Mouse (Mus musculus) right cerebral cortex, adult 2 months (tissue): ENCODE measurements around the gene Ugt2a1.
"Not testable (repeated sequence)": the region's sequence is repeated elsewhere in the genome, so short reads cannot be mapped to it uniquely, and the experiment has no call there.

Experiments used
- DNase-seq, 2 experiments: peaks; one replicate each; pipeline ENCODE4 v3.0.0; 2021 to 2022; ENCODE audit warnings: low spot score in 2 of 2

Gene Ugt2a1

GRCm38 (mm10) chr5:87490771-87491170 lies at the start of gene Ugt2a1:
Gene Ugt2a1, minus strand, starts transcription at chr5:87490871.
- DNase-seq: no peak

- no peak for DNase-seq
These were observed 47.4 kb upstream of the Ugt2a1 start, which contains the start of gene Sult1b1 for GRCm38 (mm10) chr5:87538111-87538510. Gene Sult1b1, minus strand, starts transcription at chr5:87538195.

GRCm38 (mm10) chr5:87535994-87536644 lies 45.4 kb upstream of the Ugt2a1 start:
- no peak for DNase-seq

GRCm38 (mm10) chr5:87532288-87532687 lies 41.6 kb upstream of the Ugt2a1 start:
- no peak for DNase-seq

GRCm38 (mm10) chr5:87523561-87523960 lies 32.9 kb upstream of the Ugt2a1 start:
- not testable (repeated sequence) for DNase-seq

- DNase-seq: no peak
These were observed 15.2 kb upstream of the Ugt2a1 start for GRCm38 (mm10) chr5:87505776-87506458.

GRCm38 (mm10) chr5:87502687-87503086 lies 12.0 kb upstream of the Ugt2a1 start:
- no peak for DNase-seq

GRCm38 (mm10) chr5:87499341-87499740 lies 8.7 kb upstream of the Ugt2a1 start:
- DNase-seq: no peak

GRCm38 (mm10) chr5:87498936-87499335 lies 8.3 kb upstream of the Ugt2a1 start:
- no peak for DNase-seq

- DNase-seq: not testable (repeated sequence)
These were observed 4.0 kb downstream of the Ugt2a1 start, which contains the start of gene Gm43638 for GRCm38 (mm10) chr5:87486706-87487105. Gene Gm43638, minus strand, starts transcription at chr5:87486806.

- no peak for DNase-seq
These were observed 8.5 kb downstream of the Ugt2a1 start, which contains the start of gene Ugt2a2 for GRCm38 (mm10) chr5:87482160-87482559. Gene Ugt2a2, minus strand, starts transcription at chr5:87482260.

GRCm38 (mm10) chr5:87458810-87459209 lies 31.9 kb downstream of the Ugt2a1 start:
- DNase-seq: no peak

- no peak for DNase-seq
These were observed 33.0 kb downstream of the Ugt2a1 start for GRCm38 (mm10) chr5:87457701-87458100.

- no peak for DNase-seq
These were observed 34.3 kb downstream of the Ugt2a1 start for GRCm38 (mm10) chr5:87456216-87456850.

- no peak for DNase-seq
These were observed 35.2 kb downstream of the Ugt2a1 start for GRCm38 (mm10) chr5:87455519-87455918.

GRCm38 (mm10) chr5:87452514-87452913 lies 38.2 kb downstream of the Ugt2a1 start:
- DNase-seq: not testable (repeated sequence)

- DNase-seq: peak; percentile 14 to 38
These were observed 54.4 kb downstream of the Ugt2a1 start for GRCm38 (mm10) chr5:87436264-87436663.

- no peak for DNase-seq
These were observed 65.0 kb downstream of the Ugt2a1 start for GRCm38 (mm10) chr5:87425676-87426075.

GRCm38 (mm10) chr5:87424041-87424440 lies 66.6 kb downstream of the Ugt2a1 start, which contains the start of gene Ugt2b38:
Gene Ugt2b38, minus strand, starts transcription at chr5:87424203.
- not testable (repeated sequence) for DNase-seq
